Mouse (Mus musculus): Measurements from ENCODE around the gene Zfp335. TPM values are rescaled to one million over a fixed set of nuclear protein-coding genes. Genes with fewer than 3 reads are reported as not detected.

Zfp335 gene
- total and polyA plus RNA-seq, 3 experiments = 5.2 to 16.5 (median 12.0) TPM

GRCm38 (mm10) chr2:164912151-164912550, 594 bp upstream of the Zfp335 start (continued):
- TF ChIP-seq ELF1 (IDR thresholded peaks at IDR 0.05; ENCODE audit: low read depth, low read length) = no peak
- TF ChIP-seq POLR2AphosphoS2 (IDR thresholded peaks at IDR 0.05; ENCODE audit: low read depth, low read length) = no peak
- peak; percentile 82 for TF ChIP-seq MYC (IDR thresholded peaks at IDR 0.05; ENCODE audit: low read depth, low read length)
- TF ChIP-seq NELFE (IDR thresholded peaks at IDR 0.05; ENCODE audit: low read depth, low read length) = no peak
- no peak for TF ChIP-seq ZNF384 (IDR thresholded peaks at IDR 0.05; ENCODE audit: low read depth, low read length)
- peak; percentile 74; the same call in 1 of the 2 replicates for TF ChIP-seq MEF2A (IDR thresholded peaks at IDR 0.05; ENCODE audit: borderline replicate concordance, low read depth, low read length)
- peak; percentile 67 for TF ChIP-seq NRF1 (IDR thresholded peaks at IDR 0.05; ENCODE audit: low read depth, low read length)

GRCm38 (mm10) chr2:164910360-164911061, 1.0 kb downstream of the Zfp335 start:
- Histone ChIP-seq H3K9me3 (replicated peaks; ENCODE audit: low read length) (peaks cover 21% of the 10 kb centered on the region), H3K27ac (ENCODE audit: insufficient read depth, low read depth) (peak overlapping the region; percentile 21; the same call in 1 of the 2 replicates), H3K79me2 (replicated peaks; ENCODE audit: control insufficient read depth, extremely low read depth, insufficient read depth, poor library complexity, severe bottlenecking) (peaks cover 10% of the 10 kb centered on the region), H3K36me3 (replicated peaks in 1 of 2; ENCODE audit: control insufficient read depth in 1 of 2, insufficient read depth in 1 of 2, low read length in 1 of 2) (peaks cover 33 to 40% of the 10 kb centered on the region in 2 experiments), H3K27me3 (replicated peaks) (no peaks in the 10 kb centered on the region), H3K4me1 (ENCODE audit: control insufficient read depth in 1 of 2, insufficient read depth in 2 of 2) (peaks cover 12 to 31% of the 10 kb centered on the region in 2 experiments), H3K9ac (ENCODE audit: insufficient read depth, low read depth) (peak overlapping the region; percentile 90), H3K4me2 (ENCODE audit: insufficient read depth, low read depth, poor library complexity, severe bottlenecking) (peak overlapping the region; percentile 65), H3K4me3 (replicated peaks in 1 of 3; ENCODE audit: low read depth in 2 of 3, low read length in 2 of 3, poor library complexity in 1 of 3) (peak overlapping the region; percentile 87 to 99 (median 90))
- in situ Hi-C loops (cut with MboI; ENCODE audit: low pct_ligation_motif_present, low pct_unique_long_range_greater_than_20kb, low sequenced_read_pairs) (no loop called here), dilution Hi-C loops (cut with MboI; ENCODE audit: extremely low pct_ligation_motif_present, extremely low pct_unique_long_range_greater_than_20kb, low sequenced_read_pairs) (no loop called here)
- peak; percentile 13 for DNase-seq (ENCODE audit: extremely low read depth)
- TF ChIP-seq MAFK (IDR thresholded peaks at IDR 0.05; ENCODE audit: insufficient replicate concordance, low read length) (no peak), NRF1 (IDR thresholded peaks at IDR 0.05; ENCODE audit: low read depth, low read length) (no peak), RCOR1 (conservative IDR thresholded peaks at IDR 0.05; ENCODE audit: low read depth, low read length) (no peak), CHD2 (IDR thresholded peaks at IDR 0.05; ENCODE audit: low read length) (no peak), CTCF (conservative IDR thresholded peaks at IDR 0.05 in 1 of 2, IDR thresholded peaks at IDR 0.05 in 1 of 2; ENCODE audit: low read depth in 2 of 2, low read length in 2 of 2) (no peak), ZNF384 (IDR thresholded peaks at IDR 0.05; ENCODE audit: low read depth, low read length) (no peak), KAT2A (IDR thresholded peaks at IDR 0.05; ENCODE audit: insufficient replicate concordance, low read length) (no peak), POLR2A (IDR thresholded peaks at IDR 0.05; ENCODE audit: low read depth, low read length) (no peak), CHD1 (IDR thresholded peaks at IDR 0.05; ENCODE audit: low read depth, low read length) (no peak), HCFC1 (IDR thresholded peaks at IDR 0.05; ENCODE audit: low read depth, low read length) (no peak), MAX (IDR thresholded peaks at IDR 0.05; ENCODE audit: low read length) (no peak), SIN3A (IDR thresholded peaks at IDR 0.05; ENCODE audit: low read length) (no peak), E2F4 (IDR thresholded peaks at IDR 0.05; ENCODE audit: insufficient replicate concordance, low read depth, low read length) (no peak), MAZ (IDR thresholded peaks at IDR 0.05; ENCODE audit: low read depth, low read length) (no peak), BHLHE40 (IDR thresholded peaks at IDR 0.05; ENCODE audit: low read depth, low read length) (no peak)
